Mouse (Mus musculus): ENCODE measurements around the gene Acot7.
A peak's percentile ranks its signal among the peaks of the same experiment; 100 is the strongest.
"Not testable (repeated sequence)": the region's sequence is repeated elsewhere in the genome, so short reads cannot be mapped to it uniquely, and the experiment has no call there.

The Acot7 gene

GRCm38 (mm10) chr4:152202905-152203304, 25.0 kb downstream of the Acot7 start:
- no peak for DNase-seq (ENCODE audit: low spot score)

GRCm38 (mm10) chr4:152204663-152205062, 26.7 kb downstream of the Acot7 start:
- no peak for DNase-seq (ENCODE audit: low spot score)

- no peak for DNase-seq (ENCODE audit: low spot score)
Measured at GRCm38 (mm10) chr4:152206199-152206598, 28.3 kb downstream of the Acot7 start.

GRCm38 (mm10) chr4:152209623-152210022, 31.7 kb downstream of the Acot7 start:
- no peak for DNase-seq (ENCODE audit: low spot score)

GRCm38 (mm10) chr4:152212091-152212505, 34.2 kb downstream of the Acot7 start:
- DNase-seq (ENCODE audit: low spot score) = no peak

GRCm38 (mm10) chr4:152212531-152212930, 34.6 kb downstream of the Acot7 start:
- no peak for DNase-seq (ENCODE audit: low spot score)

- DNase-seq (ENCODE audit: low spot score) = no peak
Measured at GRCm38 (mm10) chr4:152212974-152213373, 35.0 kb downstream of the Acot7 start.

- DNase-seq (ENCODE audit: low spot score) = peak; percentile 70
Measured at GRCm38 (mm10) chr4:152213760-152214480, 36.0 kb downstream of the Acot7 start.

- DNase-seq (ENCODE audit: low spot score) = no peak
Measured at GRCm38 (mm10) chr4:152214871-152215415, 37.0 kb downstream of the Acot7 start.

GRCm38 (mm10) chr4:152219591-152219990, 41.7 kb downstream of the Acot7 start:
- DNase-seq (ENCODE audit: low spot score) = no peak

- DNase-seq (ENCODE audit: low spot score) = no peak
Measured at GRCm38 (mm10) chr4:152220771-152221410, 43.0 kb downstream of the Acot7 start.

GRCm38 (mm10) chr4:152221411-152221887, 43.5 kb downstream of the Acot7 start:
- no peak for DNase-seq (ENCODE audit: low spot score)

GRCm38 (mm10) chr4:152222111-152222510, 44.2 kb downstream of the Acot7 start:
- DNase-seq (ENCODE audit: low spot score) = no peak

GRCm38 (mm10) chr4:152222513-152222912, 44.6 kb downstream of the Acot7 start:
- no peak for DNase-seq (ENCODE audit: low spot score)

GRCm38 (mm10) chr4:152224156-152224555, 46.2 kb downstream of the Acot7 start:
- DNase-seq (ENCODE audit: low spot score) = no peak

GRCm38 (mm10) chr4:152226901-152227486, 49.1 kb downstream of the Acot7 start:
- DNase-seq (ENCODE audit: low spot score) = no peak

- DNase-seq (ENCODE audit: low spot score) = no peak
Measured at GRCm38 (mm10) chr4:152227749-152228527, 50.0 kb downstream of the Acot7 start.

- not testable (repeated sequence) for DNase-seq (ENCODE audit: low spot score)
Measured at GRCm38 (mm10) chr4:152230331-152230730, 52.4 kb downstream of the Acot7 start.

GRCm38 (mm10) chr4:152231326-152231725, 53.4 kb downstream of the Acot7 start:
- no peak for DNase-seq (ENCODE audit: low spot score)

- no peak for DNase-seq (ENCODE audit: low spot score)
Measured at GRCm38 (mm10) chr4:152232411-152232903, 54.5 kb downstream of the Acot7 start.

- DNase-seq (ENCODE audit: low spot score) = no peak
Measured at GRCm38 (mm10) chr4:152239974-152240373, 62.0 kb downstream of the Acot7 start.

Measured in testis, postnatal 14 days (tissue).